Mouse (Mus musculus) left cerebral cortex, adult 11 months (tissue): ENCODE results near the gene AI837181.

Source experiments
- DNase-seq: peaks from one replicate; pipeline ENCODE4 v3.0.0; 2022; ENCODE audit warnings: low spot score

The AI837181 gene

GRCm38 (mm10) chr19:5414534-5414957 lies 10.4 kb upstream of the AI837181 start:
- no peak for DNase-seq

- no peak for DNase-seq
Measured at GRCm38 (mm10) chr19:5418750-5419466, 6.0 kb upstream of the AI837181 start.

GRCm38 (mm10) chr19:5419630-5420029 lies 5.3 kb upstream of the AI837181 start:
- no peak for DNase-seq

GRCm38 (mm10) chr19:5420579-5420978 lies 4.4 kb upstream of the AI837181 start:
- DNase-seq: no peak

- no peak for DNase-seq
Measured at GRCm38 (mm10) chr19:5421784-5422183, 3.2 kb upstream of the AI837181 start.

- DNase-seq: no peak
Measured at GRCm38 (mm10) chr19:5422267-5422666, 2.7 kb upstream of the AI837181 start.

GRCm38 (mm10) chr19:5422895-5423443 lies 2.0 kb upstream of the AI837181 start:
- no peak for DNase-seq

- no peak for DNase-seq
Measured at GRCm38 (mm10) chr19:5423561-5423960, 1.4 kb upstream of the AI837181 start.

GRCm38 (mm10) chr19:5424092-5424781 lies 707 bp upstream of the AI837181 start:
- no peak for DNase-seq

- no peak for DNase-seq
Measured at GRCm38 (mm10) chr19:5425906-5426565, 1.1 kb downstream of the AI837181 start.

GRCm38 (mm10) chr19:5426640-5427290 lies 1.8 kb downstream of the AI837181 start:
- no peak for DNase-seq

GRCm38 (mm10) chr19:5428083-5428482 lies 3.1 kb downstream of the AI837181 start:
- no peak for DNase-seq

GRCm38 (mm10) chr19:5429219-5429618 lies 4.3 kb downstream of the AI837181 start:
- DNase-seq: no peak

- no peak for DNase-seq
Measured at GRCm38 (mm10) chr19:5429806-5430205, 4.9 kb downstream of the AI837181 start.

GRCm38 (mm10) chr19:5430408-5430807 lies 5.5 kb downstream of the AI837181 start:
- no peak for DNase-seq

GRCm38 (mm10) chr19:5431911-5432464 lies 7.0 kb downstream of the AI837181 start:
- no peak for DNase-seq

- DNase-seq: no peak
Measured at GRCm38 (mm10) chr19:5432992-5433852, 8.3 kb downstream of the AI837181 start.

- DNase-seq: no peak
Measured at GRCm38 (mm10) chr19:5433951-5434350, 9.0 kb downstream of the AI837181 start.

GRCm38 (mm10) chr19:5444371-5444908 lies 19.5 kb downstream of the AI837181 start:
- no peak for DNase-seq

GRCm38 (mm10) chr19:5444954-5445353 lies 20.0 kb downstream of the AI837181 start:
- DNase-seq: no peak

- DNase-seq: no peak
Measured at GRCm38 (mm10) chr19:5445747-5446146, 20.8 kb downstream of the AI837181 start.
